Mouse (Mus musculus) heart, adult 2 months (tissue): ENCODE results near the gene Hic1.

Experiments
- CTCF ChIP-seq: fragments of 200-600 bp; IDR thresholded peaks from 2 replicates; pipeline ENCODE4 v1.8.1; 2022; ENCODE audit warnings: antibody characterized with exemption, mild to moderate bottlenecking, moderate library complexity
- EP300 ChIP-seq: fragments of 200-500 bp; IDR thresholded peaks from 2 replicates; pipeline ENCODE4 v1.6.1; 2011; ENCODE audit warnings: low read depth, low read length, control low read depth; ENCODE audit not compliant: insufficient read depth
- POLR2A ChIP-seq: fragments of 200-500 bp; IDR thresholded peaks from 2 replicates; pipeline ENCODE4 v1.6.1; 2011; ENCODE audit warnings: mild to moderate bottlenecking, low read depth, low read length, control low read depth; ENCODE audit not compliant: insufficient read depth

- TF ChIP-seq CTCF (no peak), EP300 (no peak), POLR2A (no peak)
Measured at GRCm38 (mm10) chr11:75199951-75200350, 30.6 kb upstream of the Hic1 start.
